Mouse (Mus musculus) heart, postnatal 0 days (tissue): ENCODE measurements around the gene Serpinc1. TPM values are rescaled to one million over a fixed set of nuclear protein-coding genes. Genes with fewer than 3 reads are reported as not detected.
"Not testable (repeated sequence)": the region's sequence is repeated elsewhere in the genome, so short reads cannot be mapped to it uniquely, and the experiment has no call there.

Experiments used
- ATAC-seq: fragments of 200-750 bp; cut with Nextera tagmentation; 2 replicates; pipeline ENCODE4 v1.8.0; 2017; ENCODE audit warnings: low read depth, moderate number of reproducible peaks, moderate library complexity; ENCODE audit not compliant: insufficient read depth
- DNase-seq: peaks from one replicate; pipeline ENCODE4 v3.0.0-alpha.2; 2016; ENCODE audit warnings: low spot score
- H3K27ac ChIP-seq: fragments of 300-500 bp; sonication (generic); 2 replicates; pipeline ENCODE4 v1.5.1; 2014; ENCODE audit warnings: low read depth, mild to moderate bottlenecking
- H3K27me3 ChIP-seq: fragments of 300-500 bp; sonication (generic); 2 replicates; pipeline ENCODE4 v1.6.1; 2014; ENCODE audit warnings: low read length, mixed read lengths; ENCODE audit not compliant: control insufficient read depth, insufficient read depth
- H3K36me3 ChIP-seq: fragments of 300-500 bp; sonication (generic); replicated peaks from 2 replicates; pipeline ENCODE4 v1.6.1; 2014; ENCODE audit warnings: low read length, mixed read lengths; ENCODE audit not compliant: control insufficient read depth, insufficient read depth
- H3K4me1 ChIP-seq: fragments of 300-500 bp; sonication (generic); 2 replicates; pipeline ENCODE4 v1.6.1; 2014; ENCODE audit warnings: antibody characterized with exemption; ENCODE audit not compliant: control insufficient read depth, insufficient read depth
- H3K4me2 ChIP-seq: fragments of 300-500 bp; sonication (generic); 2 replicates; pipeline ENCODE4 v1.6.1; 2014; ENCODE audit warnings: low read depth, mild to moderate bottlenecking, low read length, moderate library complexity
- H3K4me3 ChIP-seq: fragments of 300-500 bp; sonication (generic); 2 replicates; pipeline ENCODE4 v1.5.1; 2014; ENCODE audit warnings: low read depth, low read length
- H3K9ac ChIP-seq: fragments of 300-500 bp; sonication (generic); replicated peaks from 2 replicates; pipeline ENCODE4 v1.6.1; 2014; ENCODE audit warnings: low read depth, low read length, mixed read lengths
- H3K9me3 ChIP-seq: fragments of 300-500 bp; sonication (generic); replicated peaks from 2 replicates; pipeline ENCODE4 v1.6.1; 2016; ENCODE audit warnings: low read length; ENCODE audit not compliant: control insufficient read depth
- CTCF ChIP-seq: IDR thresholded peaks from 2 replicates; pipeline ENCODE4 v1.5.1; 2016; ENCODE audit warnings: antibody characterized with exemption, control low read depth, low read depth
- EP300 ChIP-seq: IDR thresholded peaks from 2 replicates; pipeline ENCODE4 v1.6.1; 2016; ENCODE audit warnings: antibody characterized with exemption, low read depth
- WGBS: fragments of 180-500 bp; shearing (Covaris S2); extraction: QIAGEN DNeasy Blood & Tissue Kit; methylation state at CpG from one replicate; pipeline ENCODE4 v1.1.7; 2014; 5-methylcytosine and 5-hydroxymethylcytosine counted together
- polyA plus RNA-seq: library from polyadenylated mRNA; unstranded; fragments of >200 nt; fragmentation: Nextera tagmentation; extraction: Ambion mirVana; gene quantifications from 2 replicates; pipeline ENCODE4 v1.2.1, GENCODE M21; 2015
- total RNA-seq: library from RNA; depleted of rRNA; stranded (reverse); fragments of >200 nt; gene quantifications from 2 replicates; pipeline ENCODE4 v1.2.3, GENCODE M21; 2014; ENCODE audit warnings: low replicate concordance

Gene Serpinc1
- total and polyA plus RNA-seq, 2 experiments from 2014 or later = 0.53 to 1.5 TPM

- Histone ChIP-seq H3K4me3 (no peak overlapping the region), H3K4me2 (no peak overlapping the region), H3K4me1 (peaks cover 7% of the 10 kb centered on the region; the same call in 1 of the 2 replicates), H3K9ac (no peak overlapping the region), H3K9me3 (no peaks in the 10 kb centered on the region), H3K27ac (peak overlapping the region; percentile 15; the same call in 1 of the 2 replicates), H3K27me3 (no peaks in the 10 kb centered on the region), H3K36me3 (peaks cover 22% of the 10 kb centered on the region)
- DNase-seq (no peak), ATAC-seq (no peak)
- 78% methylated on average over 5 of the region's 5 CpGs for WGBS
- TF ChIP-seq CTCF (no peak), EP300 (no peak)
Observed at GRCm38 (mm10) chr1:161025410-161026210, 47.2 kb downstream of the Serpinc1 start.

- Histone ChIP-seq H3K27me3 (no peaks in the 10 kb centered on the region), H3K9me3 (no peaks in the 10 kb centered on the region), H3K4me1 (peaks cover 7% of the 10 kb centered on the region; the same call in 1 of the 2 replicates), H3K4me2 (no peak overlapping the region), H3K36me3 (peaks cover 34% of the 10 kb centered on the region), H3K27ac (no peak overlapping the region), H3K9ac (no peak overlapping the region), H3K4me3 (no peak overlapping the region)
- WGBS = 79% methylated on average over 2 of the region's 2 CpGs
- no peak for TF ChIP-seq CTCF
- no peak for TF ChIP-seq EP300
- DNase-seq = no peak
- ATAC-seq = no peak
Observed at GRCm38 (mm10) chr1:161027196-161027595, 48.8 kb downstream of the Serpinc1 start.

GRCm38 (mm10) chr1:161028427-161028826 lies 50.0 kb downstream of the Serpinc1 start:
- H3K9ac ChIP-seq, ATAC-seq, H3K4me1 ChIP-seq, H3K27me3 ChIP-seq, H3K4me2 ChIP-seq, H3K27ac ChIP-seq, H3K9me3 ChIP-seq, H3K4me3 ChIP-seq, DNase-seq: not testable (repeated sequence)
- H3K36me3 ChIP-seq = peaks cover 36% of the 10 kb centered on the region
- WGBS = 74% methylated on average over 1 of the region's 1 CpGs

GRCm38 (mm10) chr1:161030058-161030457 lies 51.7 kb downstream of the Serpinc1 start:
- no peak overlapping the region for H3K4me3 ChIP-seq
- no peaks in the 10 kb centered on the region for H3K27me3 ChIP-seq
- ATAC-seq (no peak), DNase-seq (no peak)
- H3K36me3 ChIP-seq = peaks cover 36% of the 10 kb centered on the region
- WGBS = 81% methylated on average over 3 of the region's 3 CpGs
- H3K4me2 ChIP-seq = no peak overlapping the region
- H3K9me3 ChIP-seq = no peaks in the 10 kb centered on the region
- TF ChIP-seq EP300 = no peak
- TF ChIP-seq CTCF = no peak
- no peak overlapping the region for H3K9ac ChIP-seq
- no peak overlapping the region for H3K27ac ChIP-seq
- H3K4me1 ChIP-seq = peaks cover 7% of the 10 kb centered on the region; the same call in 1 of the 2 replicates

- Histone ChIP-seq H3K4me3 (no peak overlapping the region), H3K9me3 (no peaks in the 10 kb centered on the region), H3K4me1 (peaks cover 7% of the 10 kb centered on the region), H3K27me3 (no peaks in the 10 kb centered on the region), H3K9ac (no peak overlapping the region), H3K4me2 (no peak overlapping the region), H3K27ac (no peak overlapping the region), H3K36me3 (peaks cover 42% of the 10 kb centered on the region)
- 88% methylated on average over 9 of the region's 9 CpGs for WGBS
- ATAC-seq (no peak), DNase-seq (no peak)
- TF ChIP-seq EP300 (no peak), CTCF (no peak)
Observed at GRCm38 (mm10) chr1:161031881-161032280, 53.5 kb downstream of the Serpinc1 start.

- ATAC-seq (no peak), DNase-seq (no peak)
- H3K36me3 ChIP-seq = peaks cover 41% of the 10 kb centered on the region
- no peak overlapping the region for H3K9ac ChIP-seq
- no peak overlapping the region for H3K4me2 ChIP-seq
- no peak overlapping the region for H3K4me3 ChIP-seq
- H3K9me3 ChIP-seq = no peaks in the 10 kb centered on the region
- no peaks in the 10 kb centered on the region for H3K27me3 ChIP-seq
- H3K4me1 ChIP-seq = peaks cover 10% of the 10 kb centered on the region
- WGBS = 90% methylated on average over 7 of the region's 7 CpGs
- no peak overlapping the region for H3K27ac ChIP-seq
- no peak for TF ChIP-seq CTCF
- no peak for TF ChIP-seq EP300
Observed at GRCm38 (mm10) chr1:161032345-161032744, 54.0 kb downstream of the Serpinc1 start.
